Mouse (Mus musculus) urinary bladder, postnatal 25 days (tissue): ENCODE results near the gene 1810010H24Rik.
"Not testable (repeated sequence)": the region's sequence is repeated elsewhere in the genome, so short reads cannot be mapped to it uniquely, and the experiment has no call there.

Experiments used
- DNase-seq: peaks from one replicate; pipeline ENCODE4 v3.0.0; 2022; ENCODE audit warnings: low spot score

Gene 1810010H24Rik

DNA sequence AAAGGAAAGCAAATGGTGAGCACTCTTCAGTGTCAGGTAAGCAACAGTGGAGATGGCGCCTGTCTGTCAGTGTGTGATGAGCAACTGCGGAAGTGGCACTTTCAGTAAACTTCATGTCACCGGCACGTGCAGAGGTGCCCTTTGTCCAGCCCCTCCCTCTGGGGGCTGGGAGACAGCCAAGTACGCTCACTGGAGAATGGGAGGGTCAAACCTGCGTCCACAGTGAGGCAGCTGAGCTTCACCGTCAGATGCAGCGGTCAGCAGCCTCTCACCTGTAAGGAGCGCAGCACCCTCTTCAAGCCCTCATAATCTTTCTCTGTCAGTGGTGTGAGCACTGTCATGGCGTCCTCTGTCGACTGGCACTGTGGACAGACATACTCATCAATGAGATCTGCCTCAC is 17.9 kb downstream of the 1810010H24Rik start:
- DNase-seq, result no peak

DNA sequence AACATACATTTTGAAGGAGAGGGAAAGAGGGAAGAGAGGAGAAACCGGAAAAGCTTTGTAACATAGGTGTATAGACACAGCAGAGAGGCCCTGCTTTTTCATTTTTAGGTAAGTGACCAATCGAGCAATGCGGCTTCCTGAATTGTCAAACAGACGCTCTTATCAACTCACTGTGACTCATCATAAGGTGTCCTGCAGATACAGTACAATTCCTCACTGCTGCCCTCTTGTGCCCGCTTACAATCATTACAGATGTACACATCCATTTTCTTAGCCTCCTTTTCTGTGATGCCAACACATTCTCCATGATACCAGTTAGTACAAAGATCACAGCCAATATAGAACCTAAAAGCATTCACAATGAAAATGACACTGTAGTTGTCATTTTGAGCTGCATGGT is 18.8 kb downstream of the 1810010H24Rik start:
- peak; percentile 62 for DNase-seq

DNA sequence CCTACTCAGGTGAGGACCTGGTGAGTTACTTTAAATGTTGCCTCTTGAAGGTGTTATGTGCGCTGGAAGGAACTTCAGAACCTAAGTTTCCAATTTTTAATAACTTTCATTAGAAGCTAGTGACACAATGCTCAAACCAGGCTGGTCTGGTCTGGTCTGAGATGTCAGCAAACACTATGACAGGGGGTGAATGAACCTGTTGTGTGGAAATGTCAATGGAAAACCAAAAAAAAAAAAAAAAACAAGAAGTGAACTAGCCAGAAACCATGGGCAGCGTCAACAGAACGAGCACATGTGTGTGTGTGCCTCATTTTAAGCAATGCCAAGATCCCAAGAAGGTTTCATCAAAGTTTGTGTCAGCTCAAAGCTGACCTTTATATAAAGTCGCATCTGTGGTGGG is 20.1 kb downstream of the 1810010H24Rik start:
- no peak for DNase-seq

DNA sequence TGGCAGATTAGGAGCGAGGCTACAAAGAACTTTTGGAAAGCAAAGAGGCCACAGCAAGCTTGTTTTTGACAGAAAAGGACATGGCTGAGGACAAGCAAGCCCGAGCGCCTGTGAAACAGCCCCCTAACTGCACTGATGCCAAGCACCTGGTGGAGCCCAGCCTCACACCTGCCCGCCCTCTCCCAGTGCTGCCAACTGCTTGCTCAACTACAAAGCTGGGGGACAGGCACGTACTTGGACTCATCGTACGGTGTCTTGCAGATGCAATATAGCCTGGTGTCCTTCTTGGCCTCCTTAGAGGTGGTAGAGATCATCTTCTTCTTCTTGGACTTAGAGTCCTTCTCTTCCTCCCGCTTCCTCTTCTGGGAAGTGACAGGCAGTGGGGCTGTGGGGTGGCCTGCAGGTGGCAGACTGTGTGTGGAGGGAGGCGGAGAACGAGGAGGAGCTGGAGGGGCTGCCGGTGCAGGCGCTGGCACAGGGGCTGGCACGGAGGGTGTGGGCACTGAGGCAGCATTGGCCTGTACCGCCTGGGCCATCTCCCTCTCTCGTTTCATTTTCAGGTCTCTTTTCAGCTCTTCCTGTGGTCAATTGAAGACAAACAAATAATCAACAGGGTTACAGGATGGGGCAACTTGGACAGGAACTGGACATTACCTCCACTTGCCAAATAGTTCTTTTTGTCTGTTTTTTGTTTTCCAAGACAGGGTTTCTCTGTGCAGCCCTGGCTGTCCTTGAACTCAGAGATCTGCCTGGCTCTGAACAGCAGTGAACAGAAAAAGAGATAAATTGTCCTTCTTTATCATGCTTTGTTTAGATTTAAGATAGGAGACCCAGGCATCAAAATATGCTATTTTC is 21.5 kb downstream of the 1810010H24Rik start:
- no peak for DNase-seq

DNA sequence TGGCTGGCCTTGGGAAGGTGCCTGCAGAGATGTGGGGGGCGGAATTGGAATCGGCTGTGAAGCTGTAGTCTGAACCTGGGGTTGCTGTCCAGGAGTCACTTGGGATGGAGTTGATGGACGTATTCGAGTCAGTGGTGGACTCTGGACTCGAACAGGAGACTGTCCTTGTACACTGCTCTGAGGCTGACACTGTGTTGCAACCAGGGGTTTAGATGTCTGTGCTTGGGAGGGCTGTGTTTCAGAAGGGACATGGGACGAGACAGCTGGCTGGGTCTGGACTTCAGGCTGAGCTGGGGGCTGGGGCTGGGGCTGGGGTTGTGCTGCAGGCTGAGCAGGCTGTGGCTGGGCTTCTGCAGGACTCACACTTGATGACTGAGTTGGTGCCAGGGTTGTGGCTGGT is 29.4 kb downstream of the 1810010H24Rik start:
- DNase-seq, result no peak

DNA sequence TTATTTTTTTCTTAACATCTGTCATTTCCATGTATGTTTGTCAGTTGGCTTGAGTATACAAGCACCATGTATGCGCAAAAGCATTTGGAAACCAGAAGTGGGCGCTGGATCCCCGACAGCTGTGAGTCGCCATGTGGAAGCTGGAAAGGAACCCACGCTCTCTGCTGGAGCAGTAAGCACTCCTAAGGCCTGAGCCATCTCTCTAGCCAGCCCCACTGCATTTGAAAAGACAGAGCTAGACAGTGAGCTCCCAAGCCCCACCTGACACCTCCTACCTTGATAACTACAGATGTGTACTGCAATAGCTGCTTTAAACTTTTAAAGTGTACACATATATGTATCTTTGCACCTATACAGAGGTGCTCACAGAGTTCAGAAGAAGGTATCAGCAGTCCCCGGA is 31.9 kb downstream of the 1810010H24Rik start:
- DNase-seq, result no peak

DNA sequence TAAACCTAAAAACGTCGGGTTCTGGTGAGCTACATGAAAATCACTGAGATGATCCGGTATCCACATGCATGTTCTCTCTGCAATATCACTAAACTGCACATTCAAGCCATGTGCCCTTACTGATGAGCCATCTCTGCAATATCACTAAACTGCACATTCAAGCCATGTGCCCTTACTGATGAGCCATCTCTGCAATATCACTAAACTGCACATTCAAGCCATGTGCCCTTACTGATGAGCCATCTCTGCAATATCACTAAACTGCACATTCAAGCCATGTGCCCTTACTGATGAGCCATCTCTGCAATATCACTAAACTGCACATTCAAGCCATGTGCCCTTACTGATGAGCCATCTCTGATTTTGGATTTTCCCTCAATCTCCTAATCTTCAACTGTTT is 34.2 kb downstream of the 1810010H24Rik start:
- DNase-seq, result not testable (repeated sequence)

DNA sequence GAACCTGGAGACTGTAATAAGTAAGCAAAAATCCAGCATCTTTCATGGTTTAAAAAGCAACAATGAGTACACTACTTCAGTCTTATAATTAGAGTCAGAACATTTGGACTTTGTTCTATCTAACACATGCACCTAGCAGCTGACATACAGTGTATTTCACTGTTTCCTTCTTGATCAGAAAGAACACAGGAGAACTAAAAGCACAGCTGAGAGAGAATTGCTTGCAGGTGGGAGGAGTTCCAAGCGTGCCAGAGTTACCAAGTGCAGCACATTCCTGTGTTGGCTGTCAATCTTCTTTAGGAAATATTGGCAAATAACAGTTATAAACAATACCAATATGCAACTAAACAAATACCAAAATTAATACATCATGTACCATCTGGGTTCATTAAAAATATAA is 35.5 kb downstream of the 1810010H24Rik start:
- DNase-seq, result no peak

DNA sequence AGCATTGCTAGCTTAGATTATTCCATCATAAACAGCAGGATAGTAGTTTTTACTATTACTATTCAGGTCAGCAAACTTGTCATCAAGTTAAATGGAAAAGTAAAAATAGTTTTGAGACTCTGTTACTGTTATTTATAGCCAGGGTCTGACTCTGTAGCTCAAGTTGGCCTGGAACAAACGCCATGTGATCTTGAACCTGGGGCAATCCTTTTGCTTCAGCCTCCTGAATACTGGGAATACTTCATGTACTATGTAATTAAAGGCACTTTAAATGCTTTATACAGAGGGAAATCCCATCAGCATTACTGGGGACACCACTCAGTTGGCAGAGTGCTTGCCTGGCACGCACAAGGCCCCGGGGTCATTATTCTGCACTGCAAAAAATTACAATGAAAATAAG is 37.6 kb downstream of the 1810010H24Rik start:
- no peak for DNase-seq

DNA sequence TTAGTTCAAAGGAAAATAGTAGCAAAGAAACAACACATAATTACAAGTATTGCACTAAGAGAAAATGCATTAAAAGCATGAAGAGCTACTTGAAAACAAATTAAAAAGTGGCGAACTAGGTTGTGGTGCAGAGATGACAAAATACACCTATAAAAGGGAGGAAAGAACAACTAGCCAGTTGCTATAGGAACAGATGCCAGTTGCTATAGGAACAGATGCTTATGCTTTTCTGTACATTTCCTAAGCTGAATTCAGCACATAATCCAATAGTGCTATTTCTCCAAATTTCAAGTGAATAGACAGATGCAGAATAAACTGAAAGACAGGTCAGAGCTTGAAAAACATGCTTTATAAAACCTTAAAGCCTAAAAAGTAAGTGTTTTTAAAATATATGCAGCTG is 39.1 kb downstream of the 1810010H24Rik start:
- DNase-seq, result no peak

DNA sequence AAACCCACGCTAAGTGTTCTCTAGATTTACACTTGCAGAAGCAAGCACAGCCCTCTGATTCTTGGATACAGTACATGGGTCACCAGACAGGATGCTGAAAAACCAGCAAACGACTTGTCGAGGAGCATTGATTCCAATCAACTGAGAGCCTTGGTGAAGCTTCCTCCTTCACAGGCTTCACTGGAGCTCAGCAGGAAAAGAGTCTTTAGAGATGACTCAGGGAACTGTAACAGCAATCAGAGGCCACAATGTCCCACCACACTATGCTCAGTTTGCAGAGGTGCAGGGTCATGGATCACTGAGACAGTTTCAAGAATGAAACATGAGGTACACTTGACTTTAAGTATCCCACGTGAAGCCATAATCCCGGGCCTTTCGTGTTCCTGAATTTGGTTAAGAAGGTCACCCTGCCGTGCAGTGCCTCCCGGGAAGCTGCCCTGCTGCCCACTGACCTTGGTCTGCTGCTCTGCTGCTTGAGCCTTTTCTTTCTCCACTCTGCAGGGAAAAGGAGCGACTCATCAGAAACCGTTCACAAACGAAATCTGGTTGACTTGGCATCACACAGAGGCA is 39.8 kb downstream of the 1810010H24Rik start:
- no peak for DNase-seq
